Comparison of ENCODE assay signal across 10 mouse cellular contexts in genomic region chr8:75272166-75272565, GRCm38 (mm10). TPM values are rescaled to one million over a fixed set of nuclear protein-coding genes. Genes with fewer than 3 reads are reported as not detected.
DNase-seq lines count a peak whose midpoint lies in the region; TF ChIP-seq lines count a peak whose summit lies in the region.
"Had no signal": no experiment of that assay in that cellular context is flagged by ENCODE, and none has a peak within 500 bp of the region (broad histone marks: within the 10 kb centered on the region; RNA-seq: fewer than 3 reads in every experiment).

No protein-coding gene starts in this region.

- no peak overlapping the region for H3K4me3 ChIP-seq in layer of hippocampus, adult 2 months
- H3K4me3 ChIP-seq: lung, embryonic 15.5 days had no signal

- no peak overlapping the region for H3K27ac ChIP-seq in layer of hippocampus, adult 2 months
- H3K27ac ChIP-seq: lung, embryonic 15.5 days had no signal

- peak; percentile 85 for TF ChIP-seq CTCF in layer of hippocampus, adult 2 months (conservative IDR thresholded peaks at IDR 0.05)

- peak; percentile 19 for DNase-seq in adrenal gland, adult 2 months
- no peak for DNase-seq in adrenal gland, adult 8-10 months
- peak in 1 of 2 experiments; percentile 16 for DNase-seq in layer of hippocampus, adult 2 months (ENCODE audit: low spot score in 2 of 2)
- DNase-seq in layer of hippocampus, adult 8-10 months (ENCODE audit: low spot score in 2 of 2): no peak
- DNase-seq in adipocyte (ENCODE audit: low spot score): peak; percentile 53
- peak; percentile 40 for DNase-seq in induced T-regulatory cell, adult 2 months (ENCODE audit: low read depth)
- peak; percentile 2 for DNase-seq in retina, postnatal 7 days (ENCODE audit: low read depth, low spot score)
- no peak for DNase-seq in urinary bladder, postnatal 10 days (ENCODE audit: low spot score)

RNA-seq across cellular contexts. Expression of gene Rasd2, which starts 58.4 kb away (rescaled TPM):
- total RNA-seq in adrenal gland, adult 2 months (2021): 1 to 10 TPM; 1.5 to 4.8 TPM
- polyA plus RNA-seq in adrenal gland, adult 2 months (2012; rRNA removed): 2.9 and 3.3 TPM in 2 replicates
- total RNA-seq in adrenal gland, adult 8-10 months (2022): 10 to 100 TPM in 2 of 4 experiments, 1 to 10 TPM in 2; 4.3 to 12.2 (median 8.6) TPM
- total RNA-seq in layer of hippocampus, adult 2 months (2021): 10 to 100 TPM; 69.5 to 79.3 TPM
- total RNA-seq in layer of hippocampus, adult 8-10 months (2022): 10 to 100 TPM; 52.3 to 75.1 (median 64.2) TPM
- polyA plus RNA-seq: C2C12 had no signal

Comparison
In these comparisons a context has a peak if more than half of its experiments do, and no peak if none do; other contexts are left out.
1. DNase-seq: peak in adrenal gland, adult 2 months (single experiment), adipocyte (single experiment), induced T-regulatory cell, adult 2 months (single experiment) and retina, postnatal 7 days (single experiment); none in adrenal gland, adult 8-10 months (single experiment), layer of hippocampus, adult 8-10 months (0 of 2) and urinary bladder, postnatal 10 days (single experiment).
2. RNA of gene Rasd2, which starts 58.4 kb away (total RNA-seq): 69.5 to 79.3 TPM in layer of hippocampus, adult 2 months and 52.3 to 75.1 TPM in layer of hippocampus, adult 8-10 months; 4.3 to 12.2 TPM in adrenal gland, adult 8-10 months and 1.5 to 4.8 TPM in adrenal gland, adult 2 months; every median in the first group is over 4 times any median in the second.